Mouse (Mus musculus) heart, adult 2 months (tissue): ENCODE results near the gene Brca2. TPM values are rescaled to one million over a fixed set of nuclear protein-coding genes. Genes with fewer than 3 reads are reported as not detected.

ENCODE experiments used
- DNase-seq, 2 experiments: peaks; one replicate each; pipeline ENCODE4 v3.0.0; 2021
- H3K27ac ChIP-seq: fragments of 200-600 bp; 2 replicates; pipeline ENCODE4 v1.8.1; 2022
- H3K27me3 ChIP-seq: fragments of 200-500 bp; 2 replicates; pipeline ENCODE4 v1.6.1; 2012; ENCODE audit warnings: mild to moderate bottlenecking, low read length, inconsistent platforms, mixed read lengths; ENCODE audit not compliant: control insufficient read depth, insufficient read depth
- H3K36me3 ChIP-seq: fragments of 200-500 bp; 2 replicates; pipeline ENCODE4 v1.6.1; 2012; ENCODE audit warnings: low read length, inconsistent platforms; ENCODE audit not compliant: control insufficient read depth, insufficient read depth
- H3K4me1 ChIP-seq: fragments of 200-500 bp; 2 replicates; pipeline ENCODE4 v1.6.1; 2011; ENCODE audit warnings: low read length; ENCODE audit not compliant: control insufficient read depth, insufficient read depth
- H3K4me3 ChIP-seq: fragments of 200-600 bp; 2 replicates; pipeline ENCODE4 v1.8.1; 2022
- H3K79me2 ChIP-seq: fragments of 200-500 bp; replicated peaks from 2 replicates; pipeline ENCODE4 v1.6.1; 2012; ENCODE audit warnings: mild to moderate bottlenecking, inconsistent platforms, low read length, moderate library complexity, mixed read lengths; ENCODE audit not compliant: control insufficient read depth, insufficient read depth
- H3K9ac ChIP-seq: fragments of 200-500 bp; 2 replicates; pipeline ENCODE4 v1.6.1; 2012; ENCODE audit warnings: low read depth, mild to moderate bottlenecking, control low read depth, inconsistent platforms, low read length, mixed read lengths
- CTCF ChIP-seq: fragments of 200-600 bp; IDR thresholded peaks from 2 replicates; pipeline ENCODE4 v1.8.1; 2022; ENCODE audit warnings: antibody characterized with exemption, mild to moderate bottlenecking, moderate library complexity
- EP300 ChIP-seq: fragments of 200-500 bp; IDR thresholded peaks from 2 replicates; pipeline ENCODE4 v1.6.1; 2011; ENCODE audit warnings: low read depth, low read length, control low read depth; ENCODE audit not compliant: insufficient read depth
- POLR2A ChIP-seq: fragments of 200-500 bp; IDR thresholded peaks from 2 replicates; pipeline ENCODE4 v1.6.1; 2011; ENCODE audit warnings: mild to moderate bottlenecking, low read depth, low read length, control low read depth; ENCODE audit not compliant: insufficient read depth
- WGBS: fragments of 180-500 bp; shearing (Covaris S2); methylation state at CpG from one replicate; pipeline ENCODE4 v1.1.7; 2018; 5-methylcytosine and 5-hydroxymethylcytosine counted together
- intact Hi-C: fragments of 180-260 bp; cut with DNase I; formaldehyde crosslinking; loops from one replicate; pipeline ENCODE4 v1.15.1; 2025
- polyA plus RNA-seq: library from polyadenylated mRNA; depleted of rRNA; stranded (reverse); fragments of >200 nt; gene quantifications from 2 replicates; pipeline ENCODE4 v1.2.3, GENCODE M21; 2012
- total RNA-seq, 2 experiments: library from RNA; stranded (reverse); gene quantifications; 2 replicates each; pipeline ENCODE4 v1.2.3; 2021

Brca2 gene
- total and polyA plus RNA-seq, 3 experiments, result 1.1 to 2.0 (median 1.6) TPM

GRCm38 (mm10) chr5:150570496-150571219 lies 48.2 kb downstream of the Brca2 start:
- H3K27ac ChIP-seq, result no peak overlapping the region
- H3K9ac ChIP-seq, result no peak overlapping the region
- intact Hi-C loops, result no loop called here
- 91% methylated on average over 11 of the region's 11 CpGs for WGBS
- H3K36me3 ChIP-seq, result no peaks in the 10 kb centered on the region
- H3K4me1 ChIP-seq, result no peaks in the 10 kb centered on the region
- no peaks in the 10 kb centered on the region for H3K27me3 ChIP-seq
- TF ChIP-seq POLR2A (no peak), CTCF (no peak), EP300 (no peak)
- no peaks in the 10 kb centered on the region for H3K79me2 ChIP-seq
- no peak for DNase-seq
- no peak overlapping the region for H3K4me3 ChIP-seq

- no peak overlapping the region for H3K27ac ChIP-seq
- intact Hi-C loops, result no loop called here
- WGBS, result 89% methylated on average over 3 of the region's 3 CpGs
- H3K4me1 ChIP-seq, result no peaks in the 10 kb centered on the region
- TF ChIP-seq EP300 (no peak), POLR2A (no peak), CTCF (no peak)
- no peaks in the 10 kb centered on the region for H3K36me3 ChIP-seq
- no peaks in the 10 kb centered on the region for H3K27me3 ChIP-seq
- DNase-seq, result no peak
- H3K4me3 ChIP-seq, result no peak overlapping the region
- no peak overlapping the region for H3K9ac ChIP-seq
- H3K79me2 ChIP-seq, result no peaks in the 10 kb centered on the region
Observed at GRCm38 (mm10) chr5:150574403-150574802, 52.0 kb downstream of the Brca2 start.

- Histone ChIP-seq H3K9ac (no peak overlapping the region), H3K4me1 (no peaks in the 10 kb centered on the region), H3K79me2 (no peaks in the 10 kb centered on the region), H3K4me3 (no peak overlapping the region), H3K27me3 (no peaks in the 10 kb centered on the region), H3K27ac (no peak overlapping the region), H3K36me3 (no peaks in the 10 kb centered on the region)
- no peak for DNase-seq
- 63% methylated on average over 5 of the region's 5 CpGs for WGBS
- no peak for TF ChIP-seq EP300
- TF ChIP-seq CTCF, result no peak
- TF ChIP-seq POLR2A, result no peak
- intact Hi-C loops, result no loop called here
Observed at GRCm38 (mm10) chr5:150574885-150575284, 52.5 kb downstream of the Brca2 start.

GRCm38 (mm10) chr5:150576832-150577231 lies 54.4 kb downstream of the Brca2 start:
- 81% methylated on average over 11 of the region's 11 CpGs for WGBS
- DNase-seq, result no peak
- TF ChIP-seq POLR2A, result no peak
- TF ChIP-seq EP300, result no peak
- no peak for TF ChIP-seq CTCF
- Histone ChIP-seq H3K36me3 (no peaks in the 10 kb centered on the region), H3K27ac (no peak overlapping the region), H3K4me1 (no peaks in the 10 kb centered on the region), H3K79me2 (no peaks in the 10 kb centered on the region), H3K27me3 (no peaks in the 10 kb centered on the region), H3K9ac (no peak overlapping the region), H3K4me3 (no peak overlapping the region)
- intact Hi-C loops, result no loop called here

GRCm38 (mm10) chr5:150578613-150579171 lies 56.3 kb downstream of the Brca2 start:
- no peaks in the 10 kb centered on the region for H3K36me3 ChIP-seq
- H3K27ac ChIP-seq, result no peak overlapping the region
- no peak for DNase-seq
- intact Hi-C loops, result no loop called here
- peaks cover 3% of the 10 kb centered on the region for H3K4me1 ChIP-seq
- H3K9ac ChIP-seq, result no peak overlapping the region
- no peaks in the 10 kb centered on the region for H3K79me2 ChIP-seq
- H3K4me3 ChIP-seq, result no peak overlapping the region
- no peak for TF ChIP-seq EP300
- no peak for TF ChIP-seq POLR2A
- no peak for TF ChIP-seq CTCF
- H3K27me3 ChIP-seq, result no peaks in the 10 kb centered on the region
- WGBS, result 64% methylated on average over 6 of the region's 6 CpGs

GRCm38 (mm10) chr5:150581180-150581579 lies 58.8 kb downstream of the Brca2 start:
- no peak overlapping the region for H3K27ac ChIP-seq

More at GRCm38 (mm10) chr5:150581180-150581579, 58.8 kb downstream of the Brca2 start:
- Histone ChIP-seq H3K4me1 (peaks cover 5% of the 10 kb centered on the region), H3K79me2 (no peaks in the 10 kb centered on the region), H3K9ac (no peak overlapping the region), H3K36me3 (no peaks in the 10 kb centered on the region), H3K27me3 (no peaks in the 10 kb centered on the region), H3K4me3 (no peak overlapping the region)
- DNase-seq, result no peak
- 65% methylated on average over 6 of the region's 6 CpGs for WGBS
- TF ChIP-seq EP300 (no peak), POLR2A (no peak), CTCF (no peak)
- intact Hi-C loops, result no loop called here
